Mouse (Mus musculus): ENCODE results near the gene Tex21. TPM values are rescaled to one million over a fixed set of nuclear protein-coding genes. Genes with fewer than 3 reads are reported as not detected.
A peak's percentile ranks its signal among the peaks of the same experiment; 100 is the strongest.
"Not testable (repeated sequence)": the region's sequence is repeated elsewhere in the genome, so short reads cannot be mapped to it uniquely, and the experiment has no call there.

Tex21 gene
- total RNA-seq, 2 experiments from 2014 or later: not detected

DNA sequence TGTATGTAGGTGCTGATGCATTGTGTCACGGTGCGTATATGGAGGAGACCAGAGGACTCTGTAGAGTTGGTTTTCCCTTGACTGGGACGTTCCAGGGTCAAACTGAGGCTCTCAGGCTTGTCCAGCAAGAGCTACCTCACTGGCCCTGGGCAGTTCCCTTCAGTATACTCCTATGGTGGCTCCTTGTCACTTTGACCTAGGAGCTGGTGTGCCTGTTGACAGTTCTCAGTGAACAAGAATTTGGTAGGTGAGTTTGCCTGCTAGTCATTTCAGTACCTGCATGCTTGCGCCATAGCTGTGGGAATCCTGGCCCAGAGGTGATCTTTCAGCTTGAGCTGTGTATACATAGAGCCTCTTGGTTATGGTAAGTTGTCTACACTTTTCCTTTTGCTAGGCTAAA is 16.4 kb upstream of the Tex21 start:
- no peak for DNase-seq (ENCODE audit: low spot score in 2 of 2)
- intact Hi-C loops (cut with DNase I): no loop called here

- no peak for DNase-seq (ENCODE audit: low spot score in 2 of 2)
- intact Hi-C loops (cut with DNase I): no loop called here
Measured at GRCm38 (mm10) chr12:76261556-76261955, 15.0 kb upstream of the Tex21 start.

- intact Hi-C loops (cut with DNase I): no loop called here
- no peak for DNase-seq (ENCODE audit: low spot score in 2 of 2)
Measured at GRCm38 (mm10) chr12:76260673-76261072, 14.1 kb upstream of the Tex21 start.

GRCm38 (mm10) chr12:76256114-76256843 is 9.7 kb upstream of the Tex21 start:
- intact Hi-C loops (cut with DNase I): no loop called here

GRCm38 (mm10) chr12:76255499-76255875 is 8.9 kb upstream of the Tex21 start:
- DNase-seq (ENCODE audit: low spot score in 2 of 2): peak in 1 of 2 experiments; percentile 19
- intact Hi-C loops (cut with DNase I): no loop called here

More at GRCm38 (mm10) chr12:76256114-76256843, 9.7 kb upstream of the Tex21 start:
- DNase-seq (ENCODE audit: low spot score in 2 of 2): no peak

- intact Hi-C loops (cut with DNase I): no loop called here
- DNase-seq (ENCODE audit: low spot score in 2 of 2): peak; percentile 95 to 99
Measured at GRCm38 (mm10) chr12:76254725-76255498, 8.4 kb upstream of the Tex21 start, which contains the start of gene Mthfd1. Gene Mthfd1, plus strand, starts transcription at chr12:76255298.

GRCm38 (mm10) chr12:76253991-76254390 is 7.4 kb upstream of the Tex21 start:
- intact Hi-C loops (cut with DNase I): no loop called here
- no peak for DNase-seq (ENCODE audit: low spot score in 2 of 2)

DNA sequence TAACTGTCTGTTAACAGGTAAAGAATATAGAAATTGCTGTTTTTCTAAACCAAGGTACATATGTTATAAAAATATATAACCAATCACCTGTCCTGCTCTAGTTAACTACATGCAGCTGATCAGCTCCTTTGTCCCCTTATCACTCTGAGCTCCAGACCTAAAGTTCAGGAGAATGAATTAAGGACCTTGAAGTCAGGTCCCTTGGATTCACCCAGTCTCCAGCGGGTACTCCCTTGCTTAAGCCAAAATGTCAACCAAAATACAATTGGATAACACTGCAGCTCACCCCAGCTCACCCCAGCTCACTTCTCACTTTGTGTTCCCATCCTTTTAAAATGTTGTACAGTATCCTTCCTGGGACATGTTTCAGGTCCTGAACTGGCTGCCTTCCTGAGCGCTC is 7.0 kb upstream of the Tex21 start:
- intact Hi-C loops (cut with DNase I): no loop called here
- no peak for DNase-seq (ENCODE audit: low spot score in 2 of 2)

GRCm38 (mm10) chr12:76253090-76253489 is 6.5 kb upstream of the Tex21 start:
- intact Hi-C loops (cut with DNase I): no loop called here
- no peak for DNase-seq (ENCODE audit: low spot score in 2 of 2)

DNA sequence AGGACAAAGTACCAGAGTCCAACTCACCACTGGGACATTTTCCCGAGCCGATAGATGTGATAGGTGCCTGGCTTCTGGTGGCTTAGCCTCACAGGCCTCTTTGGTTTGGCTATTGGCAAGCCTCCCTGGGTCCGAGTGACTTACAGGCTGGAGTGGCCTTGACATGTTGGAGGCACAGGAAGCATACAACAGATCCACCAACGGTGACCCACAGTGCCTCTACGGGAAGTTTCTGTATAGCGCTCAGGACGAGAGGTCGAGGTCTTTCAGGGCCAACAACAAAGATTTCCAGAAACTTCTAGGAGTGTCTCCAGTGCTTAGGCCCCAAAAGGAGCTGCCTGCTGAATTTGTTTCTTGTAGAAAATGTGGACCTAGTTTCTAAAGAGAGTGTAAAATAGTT is 1.6 kb downstream of the Tex21 start:
- no peak for DNase-seq (ENCODE audit: low spot score in 2 of 2)
- intact Hi-C loops (cut with DNase I): no loop called here

- no peak for DNase-seq (ENCODE audit: low spot score in 2 of 2)
- intact Hi-C loops (cut with DNase I): no loop called here
Measured at GRCm38 (mm10) chr12:76241833-76242232, 4.7 kb downstream of the Tex21 start.

GRCm38 (mm10) chr12:76241084-76241483 is 5.5 kb downstream of the Tex21 start:
- no peak for DNase-seq (ENCODE audit: low spot score in 2 of 2)
- intact Hi-C loops (cut with DNase I): no loop called here

DNA sequence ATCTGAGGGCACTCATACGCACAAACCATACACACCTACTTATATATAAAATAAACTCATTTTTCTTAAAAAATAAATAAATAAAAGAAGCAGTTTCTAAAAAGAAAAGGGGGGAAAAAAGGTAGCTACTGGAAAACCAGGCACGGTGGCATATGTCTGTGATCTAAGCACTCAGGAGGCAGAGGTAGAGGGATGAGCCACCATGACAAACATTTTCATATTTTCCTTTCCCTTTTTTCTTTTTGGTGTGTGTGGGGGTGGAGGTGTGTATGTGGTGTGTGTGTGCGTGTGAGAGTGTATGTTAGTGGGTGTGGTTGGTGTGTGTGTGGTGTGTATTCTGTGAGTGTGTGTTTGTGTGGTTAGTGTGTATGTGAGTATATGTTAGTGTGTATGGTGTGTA is 5.9 kb downstream of the Tex21 start:
- DNase-seq (ENCODE audit: low spot score in 2 of 2): no peak
- intact Hi-C loops (cut with DNase I): no loop called here

- DNase-seq (ENCODE audit: low spot score in 2 of 2): no peak
- intact Hi-C loops (cut with DNase I): no loop called here
Measured at GRCm38 (mm10) chr12:76239839-76240571, 6.5 kb downstream of the Tex21 start.

- intact Hi-C loops (cut with DNase I): no loop called here
- no peak for DNase-seq (ENCODE audit: low spot score in 2 of 2)
Measured at GRCm38 (mm10) chr12:76239145-76239838, 7.3 kb downstream of the Tex21 start.

- intact Hi-C loops (cut with DNase I): no loop called here
- no peak for DNase-seq (ENCODE audit: low spot score in 2 of 2)
Measured at GRCm38 (mm10) chr12:76235253-76235652, 11.3 kb downstream of the Tex21 start.

DNA sequence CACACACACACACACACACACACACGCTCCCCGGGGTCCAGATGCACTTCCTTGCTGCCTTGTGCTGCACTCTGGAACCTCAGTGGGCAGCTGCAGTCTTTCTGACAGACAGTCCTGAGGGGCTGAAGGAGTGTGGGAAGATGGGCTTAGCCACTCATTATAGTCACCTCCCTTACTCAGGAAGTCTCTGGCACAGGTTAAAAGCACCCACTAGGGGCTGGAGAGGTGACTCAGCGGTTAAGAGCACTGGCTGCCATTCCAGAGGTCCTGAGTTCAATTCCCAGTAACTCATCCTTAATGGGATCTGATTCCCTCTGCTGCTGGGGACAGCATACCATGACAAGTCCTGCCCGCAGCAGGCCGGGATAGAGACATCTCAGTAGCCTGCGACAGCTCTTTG is 15.9 kb downstream of the Tex21 start:
- intact Hi-C loops (cut with DNase I): no loop called here
- no peak for DNase-seq (ENCODE audit: low spot score in 2 of 2)

DNA sequence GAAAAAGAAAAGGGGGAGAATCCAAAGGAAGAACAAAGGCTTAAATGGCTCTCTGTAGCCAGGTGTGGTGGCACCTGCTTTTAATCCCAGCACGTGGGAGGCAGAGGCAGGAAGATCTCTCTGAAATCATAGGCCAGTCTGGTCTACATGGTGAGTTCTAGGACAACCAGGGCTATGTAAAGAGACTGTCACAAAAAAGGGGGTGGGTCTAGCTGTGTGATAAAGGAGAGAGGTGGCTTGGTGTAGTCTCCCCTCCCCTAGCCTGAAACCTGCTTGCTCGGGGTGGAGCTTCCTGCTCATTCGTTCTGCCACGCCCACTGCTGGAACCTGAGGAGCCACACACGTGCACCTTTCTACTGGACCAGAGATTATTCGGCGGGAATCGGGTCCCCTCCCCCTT is 24.4 kb downstream of the Tex21 start:
- DNase-seq (ENCODE audit: low spot score in 2 of 2); intact Hi-C loops (cut with DNase I): not testable (repeated sequence)

- intact Hi-C loops (cut with DNase I): no loop called here
- no peak for DNase-seq (ENCODE audit: low spot score in 2 of 2)
Measured at GRCm38 (mm10) chr12:76216716-76217115, 29.8 kb downstream of the Tex21 start.

DNA sequence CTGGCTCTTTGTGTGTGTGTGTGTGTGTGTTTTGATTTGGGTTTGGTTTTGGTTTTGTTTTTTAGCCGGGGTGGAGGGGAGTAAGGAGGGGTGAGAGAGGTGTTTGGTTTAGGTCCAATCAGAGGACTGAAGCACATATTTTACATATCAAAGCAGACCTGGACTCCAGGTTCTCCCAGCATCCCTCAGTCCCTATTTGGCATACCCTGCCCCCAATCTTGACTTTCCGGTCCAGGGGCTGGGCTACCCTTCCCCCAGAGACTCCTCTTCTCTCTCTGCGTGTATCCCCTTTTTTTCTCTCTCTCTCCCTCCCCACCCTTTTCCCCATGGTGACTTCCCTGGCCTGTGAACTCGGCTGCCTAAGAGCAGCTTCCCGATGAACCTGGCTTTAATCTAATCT is 31.4 kb downstream of the Tex21 start:
- intact Hi-C loops (cut with DNase I): no loop called here

More for the DNA sequence above, 31.4 kb downstream of the Tex21 start:
- no peak for DNase-seq (ENCODE audit: low spot score in 2 of 2)

Data from left cerebral cortex, postnatal 25 days (tissue).